Mouse (Mus musculus) MEL (cell line): Measurements from ENCODE around the gene Ifih1. TPM values are rescaled to one million over a fixed set of nuclear protein-coding genes. Genes with fewer than 3 reads are reported as not detected.
A peak's percentile ranks its signal among the peaks of the same experiment; 100 is the strongest.

Experiments used
- DNase-seq: peaks from one replicate; pipeline ENCODE4 v3.0.0; 2011; ENCODE audit warnings: low read depth, low spot score
- H3K27ac ChIP-seq: 2 replicates; pipeline ENCODE4 v1.5.1; 2012; ENCODE audit warnings: low read depth, mild to moderate bottlenecking, control low read depth, low read length, moderate library complexity; ENCODE audit not compliant: control insufficient read depth
- H3K27me3 ChIP-seq, 2 experiments: fragments of 150-350 bp in 1 of 2; sonication (generic) in 1 of 2; 2 replicates each; pipeline ENCODE4 v1.6.1; 2012; ENCODE audit warnings: low read length in 2 of 2, mild to moderate bottlenecking in 2 of 2, improper control_type of control experiment in 1 of 2, moderate library complexity in 1 of 2; ENCODE audit not compliant: insufficient read depth in 2 of 2, control insufficient read depth in 1 of 2
- H3K36me3 ChIP-seq, 2 experiments: 2 replicates each; pipeline ENCODE4 v1.6.1; 2012 to 2014; ENCODE audit warnings: low read length in 2 of 2, improper control_type of control experiment in 1 of 2, inconsistent platforms in 1 of 2, mild to moderate bottlenecking in 1 of 2; ENCODE audit not compliant: insufficient read depth in 2 of 2, control insufficient read depth in 1 of 2
- H3K4me1 ChIP-seq, 2 experiments: fragments of 150-350 bp in 1 of 2; sonication (generic) in 1 of 2; 2 replicates each; pipeline ENCODE4 v1.6.1; 2012; ENCODE audit warnings: low read length in 2 of 2, improper control_type of control experiment in 1 of 2, mild to moderate bottlenecking in 1 of 2; ENCODE audit not compliant: insufficient read depth in 2 of 2, control insufficient read depth in 1 of 2
- H3K4me3 ChIP-seq, 2 experiments: fragments of 150-350 bp in 1 of 2; sonication (generic) in 1 of 2; 2 replicates each; pipeline ENCODE4 v1.5.1; 2012; ENCODE audit warnings: low read depth in 2 of 2, low read length in 2 of 2, mild to moderate bottlenecking in 2 of 2, moderate library complexity in 2 of 2, control low read depth in 1 of 2, improper control_type of control experiment in 1 of 2; ENCODE audit not compliant: control insufficient read depth in 1 of 2, insufficient read depth in 1 of 2
- H3K79me2 ChIP-seq: 2 replicates; pipeline ENCODE4 v1.6.1; 2012; ENCODE audit warnings: mild to moderate bottlenecking, low read length, moderate library complexity; ENCODE audit not compliant: control insufficient read depth, poor library complexity, insufficient read depth
- H3K9ac ChIP-seq: 2 replicates; pipeline ENCODE4 v1.6.1; 2012; ENCODE audit warnings: low read depth, mild to moderate bottlenecking, control low read depth, low read length, moderate library complexity; ENCODE audit not compliant: control insufficient read depth, poor library complexity, severe bottlenecking
- H3K9me3 ChIP-seq: fragments of 150-350 bp; sonication (generic); replicated peaks from 2 replicates; pipeline ENCODE4 v1.6.1; 2012; ENCODE audit warnings: mild to moderate bottlenecking, low read length, improper control_type of control experiment, moderate library complexity; ENCODE audit not compliant: insufficient read depth
- BHLHE40 ChIP-seq: IDR thresholded peaks from 2 replicates; pipeline ENCODE4 v1.6.1; 2012; ENCODE audit warnings: low read depth, mild to moderate bottlenecking, inconsistent platforms, low read length, improper control_type of control experiment, borderline replicate concordance
- CHD1 ChIP-seq: IDR thresholded peaks from 2 replicates; pipeline ENCODE4 v1.6.1; 2012; ENCODE audit warnings: low read depth, mild to moderate bottlenecking, inconsistent platforms, low read length, improper control_type of control experiment
- CHD2 ChIP-seq: IDR thresholded peaks from 2 replicates; pipeline ENCODE4 v1.6.1; 2011; ENCODE audit warnings: low read length, improper control_type of control experiment
- CTCF ChIP-seq, 3 experiments: IDR thresholded peaks in 2 of 3; conservative IDR thresholded peaks in 1 of 3; 2 replicates each; pipeline ENCODE4 v1.5.1; 2011 to 2012; ENCODE audit warnings: low read length in 3 of 3, low read depth in 2 of 3, mild to moderate bottlenecking in 2 of 3, improper control_type of control experiment in 1 of 3, inconsistent platforms in 1 of 3, mixed read lengths in 1 of 3, moderate library complexity in 1 of 3; ENCODE audit not compliant: control insufficient read depth in 1 of 3, insufficient read depth in 1 of 3, poor library complexity in 1 of 3, severe bottlenecking in 1 of 3
- E2F4 ChIP-seq: IDR thresholded peaks from 2 replicates; pipeline ENCODE4 v1.6.1; 2011; ENCODE audit warnings: low read depth, low read length, improper control_type of control experiment, borderline replicate concordance
- ELF1 ChIP-seq: IDR thresholded peaks from 2 replicates; pipeline ENCODE4 v1.6.1; 2014; ENCODE audit warnings: low read depth, mild to moderate bottlenecking, inconsistent platforms, low read length, improper control_type of control experiment, moderate library complexity
- GABPA ChIP-seq: IDR thresholded peaks from 2 replicates; pipeline ENCODE4 v1.6.1; 2012; ENCODE audit warnings: low read depth, mild to moderate bottlenecking, inconsistent platforms, low read length, improper control_type of control experiment, moderate library complexity
- GATA1 ChIP-seq: IDR thresholded peaks from 2 replicates; pipeline ENCODE4 v1.6.1; 2011; ENCODE audit warnings: low read depth, low read length, improper control_type of control experiment
- KAT2A ChIP-seq: conservative IDR thresholded peaks from 2 replicates; pipeline ENCODE4 v1.6.1; 2012; ENCODE audit warnings: low read depth, low read length, improper control_type of control experiment, inconsistent platforms
- MAFK ChIP-seq: IDR thresholded peaks from 2 replicates; pipeline ENCODE4 v1.6.1; 2011; ENCODE audit warnings: low read depth, mild to moderate bottlenecking, low read length, improper control_type of control experiment, borderline replicate concordance
- NELFE ChIP-seq: IDR thresholded peaks from 2 replicates; pipeline ENCODE4 v1.6.1; 2011; ENCODE audit warnings: low read depth, low read length, improper control_type of control experiment
- POLR2AphosphoS2 ChIP-seq: IDR thresholded peaks from 2 replicates; pipeline ENCODE4 v1.6.1; 2011; ENCODE audit warnings: low read length, improper control_type of control experiment
- RAD21 ChIP-seq: IDR thresholded peaks from 2 replicates; pipeline ENCODE4 v1.6.1; 2011; ENCODE audit warnings: mild to moderate bottlenecking, low read depth, low read length, improper control_type of control experiment
- SIN3A ChIP-seq: IDR thresholded peaks from 2 replicates; pipeline ENCODE4 v1.6.1; 2012; ENCODE audit warnings: low read length, improper control_type of control experiment, inconsistent platforms
- TCF12 ChIP-seq: IDR thresholded peaks from 2 replicates; pipeline ENCODE4 v1.6.1; 2014; ENCODE audit warnings: low read depth, mild to moderate bottlenecking, inconsistent platforms, low read length, improper control_type of control experiment, moderate library complexity
- USF1 ChIP-seq: IDR thresholded peaks from 2 replicates; pipeline ENCODE4 v1.6.1; 2014; ENCODE audit warnings: low read depth, mild to moderate bottlenecking, inconsistent platforms, low read length, improper control_type of control experiment, moderate library complexity
- ZC3H11A ChIP-seq: IDR thresholded peaks from 2 replicates; pipeline ENCODE4 v1.6.1; 2012; ENCODE audit warnings: low read depth, mild to moderate bottlenecking, inconsistent platforms, low read length, improper control_type of control experiment
- ZKSCAN1 ChIP-seq: IDR thresholded peaks from 2 replicates; pipeline ENCODE4 v1.6.1; 2012; ENCODE audit warnings: low read depth, mild to moderate bottlenecking, inconsistent platforms, low read length, improper control_type of control experiment, moderate library complexity
- ZNF384 ChIP-seq: IDR thresholded peaks from 2 replicates; pipeline ENCODE4 v1.6.1; 2012; ENCODE audit warnings: low read depth, mild to moderate bottlenecking, inconsistent platforms, low read length, improper control_type of control experiment
- polyA plus RNA-seq, 2 experiments: library from polyadenylated mRNA; stranded (reverse) in 1 of 2; unstranded in 1 of 2; fragments of >175 nt in 1 of 2; fragments of >200 nt in 1 of 2; gene quantifications; 2 replicates each; pipeline versions ENCODE4 v1.2.1 to v1.2.4; 2012; ENCODE audit warnings: low replicate concordance in 2 of 2, low read depth in 1 of 2; ENCODE audit not compliant: insufficient read length in 2 of 2, insufficient read depth in 1 of 2, missing spikeins in 1 of 2
- total RNA-seq: library from RNA; depleted of rRNA; stranded (reverse); fragments of 300-350 nt; gene quantifications from 2 replicates; pipeline ENCODE4 v1.2.3, GENCODE M21; 2012

Gene Ifih1
- total and polyA plus RNA-seq, 3 experiments = 11.4 to 71.9 (median 41.5) TPM

- Histone ChIP-seq H3K27ac (no peak overlapping the region), H3K79me2 (peaks cover 3% of the 10 kb centered on the region), H3K36me3 (peaks cover 0 to 19% of the 10 kb centered on the region in 2 experiments), H3K9ac (no peak overlapping the region), H3K27me3 (no peaks in the 10 kb centered on the region), H3K9me3 (no peaks in the 10 kb centered on the region), H3K4me3 (no peak overlapping the region), H3K4me1 (peaks cover 6 to 17% of the 10 kb centered on the region in 2 experiments)
- no peak for TF ChIP-seq KAT2A
- TF ChIP-seq ZC3H11A = no peak
- no peak for TF ChIP-seq BHLHE40
- no peak for TF ChIP-seq GABPA
- TF ChIP-seq CHD2 = no peak
- TF ChIP-seq GATA1 = no peak
- TF ChIP-seq RAD21 = no peak
- TF ChIP-seq E2F4 = no peak
- no peak for TF ChIP-seq ELF1
- no peak for TF ChIP-seq NELFE
- no peak for TF ChIP-seq ZNF384
- TF ChIP-seq TCF12 = no peak
- TF ChIP-seq USF1 = no peak
- no peak for TF ChIP-seq SIN3A
- no peak for TF ChIP-seq CTCF (IDR thresholded peaks at IDR 0.05 in 2 of 3, conservative IDR thresholded peaks at IDR 0.05 in 1 of 3; ENCODE audit: control insufficient read depth in 1 of 3, insufficient read depth in 1 of 3, low read depth in 2 of 3, low read length in 3 of 3, poor library complexity in 1 of 3, severe bottlenecking in 1 of 3)
- TF ChIP-seq MAFK = no peak
- no peak for DNase-seq
Measured at GRCm38 (mm10) chr2:62669848-62670247, 23.8 kb upstream of the Ifih1 start.

- H3K27me3 ChIP-seq = no peaks in the 10 kb centered on the region
- no peak for DNase-seq
Measured at GRCm38 (mm10) chr2:62665536-62665935, 19.5 kb upstream of the Ifih1 start.

More at GRCm38 (mm10) chr2:62665536-62665935, 19.5 kb upstream of the Ifih1 start:
- TF ChIP-seq CHD1 (no peak), POLR2AphosphoS2 (no peak), ZKSCAN1 (no peak)
- TF ChIP-seq, all 39 proteins: peak for 0
- H3K27ac ChIP-seq = no peak overlapping the region
- peaks cover 7 to 15% of the 10 kb centered on the region in 2 experiments for H3K4me1 ChIP-seq
- no peak overlapping the region for H3K9ac ChIP-seq
- peak overlapping the region in 1 of 2 experiments; percentile 99; a peak in 1 of 4 replicates for H3K4me3 ChIP-seq
- no peaks in the 10 kb centered on the region for H3K9me3 ChIP-seq
- peaks cover 5% of the 10 kb centered on the region for H3K79me2 ChIP-seq
- H3K36me3 ChIP-seq = peaks cover 0 to 14% of the 10 kb centered on the region in 2 experiments; a peak in 2 of 4 replicates
